Mouse (Mus musculus): ENCODE data around the gene Ankle2. TPM values are rescaled to one million over a fixed set of nuclear protein-coding genes. Genes with fewer than 3 reads are reported as not detected.

Ankle2 gene
- total and polyA plus RNA-seq, 2 experiments from 2014 or later, result 12.5 to 17.3 TPM

GRCm38 (mm10) chr5:110291649-110292048 lies 60.8 kb downstream of the Ankle2 start:
- no peak for ATAC-seq (ENCODE audit: insufficient read depth, low read depth)
- Histone ChIP-seq H3K27me3 (ENCODE audit: control insufficient read depth, insufficient read depth, low read length) (no peaks in the 10 kb centered on the region), H3K4me2 (ENCODE audit: low read depth, low read length) (no peak overlapping the region), H3K27ac (ENCODE audit: low read depth) (no peak overlapping the region), H3K9ac (replicated peaks; ENCODE audit: low read depth, low read length) (no peak overlapping the region), H3K36me3 (replicated peaks; ENCODE audit: control insufficient read depth, insufficient read depth, low read length) (peaks cover 47% of the 10 kb centered on the region), H3K9me3 (replicated peaks; ENCODE audit: control insufficient read depth, low read length) (no peaks in the 10 kb centered on the region), H3K4me1 (ENCODE audit: control insufficient read depth, insufficient read depth) (no peaks in the 10 kb centered on the region), H3K4me3 (ENCODE audit: low read depth, low read length) (no peak overlapping the region)
- WGBS, result 92% methylated on average over 1 of the region's 1 CpGs
- DNase-seq (ENCODE audit: low spot score), result no peak
- TF ChIP-seq CTCF (IDR thresholded peaks at IDR 0.05; ENCODE audit: low read depth) (no peak), EP300 (IDR thresholded peaks at IDR 0.05; ENCODE audit: low read depth) (no peak)

- TF ChIP-seq CTCF (IDR thresholded peaks at IDR 0.05; ENCODE audit: low read depth) (no peak), EP300 (IDR thresholded peaks at IDR 0.05; ENCODE audit: low read depth) (no peak)
- no peaks in the 10 kb centered on the region for H3K9me3 ChIP-seq (replicated peaks; ENCODE audit: control insufficient read depth, low read length)
- DNase-seq (ENCODE audit: low spot score) (no peak), ATAC-seq (ENCODE audit: insufficient read depth, low read depth) (no peak)
- no peaks in the 10 kb centered on the region for H3K27me3 ChIP-seq (ENCODE audit: control insufficient read depth, insufficient read depth, low read length)
- H3K4me3 ChIP-seq (ENCODE audit: low read depth, low read length), result no peak overlapping the region
- H3K4me2 ChIP-seq (ENCODE audit: low read depth, low read length), result no peak overlapping the region
- no peaks in the 10 kb centered on the region for H3K4me1 ChIP-seq (ENCODE audit: control insufficient read depth, insufficient read depth)
- no peak overlapping the region for H3K9ac ChIP-seq (replicated peaks; ENCODE audit: low read depth, low read length)
- no peak overlapping the region for H3K27ac ChIP-seq (ENCODE audit: low read depth)
- H3K36me3 ChIP-seq (replicated peaks; ENCODE audit: control insufficient read depth, insufficient read depth, low read length), result peaks cover 68% of the 10 kb centered on the region
- WGBS, result 87% methylated on average over 1 of the region's 1 CpGs
Measured at GRCm38 (mm10) chr5:110296637-110297036, 65.8 kb downstream of the Ankle2 start.

- H3K27me3 ChIP-seq (ENCODE audit: control insufficient read depth, insufficient read depth, low read length), result no peaks in the 10 kb centered on the region
- no peak overlapping the region for H3K27ac ChIP-seq (ENCODE audit: low read depth)
- TF ChIP-seq EP300 (IDR thresholded peaks at IDR 0.05; ENCODE audit: low read depth) (no peak), CTCF (IDR thresholded peaks at IDR 0.05; ENCODE audit: low read depth) (no peak)
- no peak for DNase-seq (ENCODE audit: low spot score)
- H3K4me1 ChIP-seq (ENCODE audit: control insufficient read depth, insufficient read depth), result no peaks in the 10 kb centered on the region
- WGBS, result 94% methylated on average over 2 of the region's 2 CpGs
- H3K4me2 ChIP-seq (ENCODE audit: low read depth, low read length), result no peak overlapping the region
- no peak for ATAC-seq (ENCODE audit: insufficient read depth, low read depth)
- no peaks in the 10 kb centered on the region for H3K9me3 ChIP-seq (replicated peaks; ENCODE audit: control insufficient read depth, low read length)
- H3K36me3 ChIP-seq (replicated peaks; ENCODE audit: control insufficient read depth, insufficient read depth, low read length), result peaks cover 70% of the 10 kb centered on the region
- no peak overlapping the region for H3K9ac ChIP-seq (replicated peaks; ENCODE audit: low read depth, low read length)
- no peak overlapping the region for H3K4me3 ChIP-seq (ENCODE audit: low read depth, low read length)
Measured at GRCm38 (mm10) chr5:110300591-110300990, 69.8 kb downstream of the Ankle2 start.

Other genes with a start within 250 kb of the Ankle2 start
- gene Zfp932, start 234.5 kb upstream of the Ankle2 start, total RNA-seq (2014; rRNA removed; ENCODE audit: low replicate concordance), result 0.73 and 2.5 TPM in 2 replicates
- gene Zfp932, start 234.5 kb upstream of the Ankle2 start, polyA plus RNA-seq (2015; fragmentation: Nextera tagmentation; extraction: Ambion mirVana), result 9.5 and 9.6 TPM in 2 replicates
- 0.12 TPM in 1 of 2 replicates, not detected in the other for gene Gm17655, start 158.5 kb upstream of the Ankle2 start, total RNA-seq (2014; rRNA removed; ENCODE audit: low replicate concordance)
- gene Gm17655, start 158.5 kb upstream of the Ankle2 start, polyA plus RNA-seq (2015; fragmentation: Nextera tagmentation; extraction: Ambion mirVana), result 1.4 and 1.8 TPM in 2 replicates
- 2.3 TPM in 1 of 2 replicates, not detected in the other for gene Gm35315, start 136.6 kb upstream of the Ankle2 start, total RNA-seq (2014; rRNA removed; ENCODE audit: low replicate concordance)
- 0.03 and 0.05 TPM in 2 replicates for gene Gm35315, start 136.6 kb upstream of the Ankle2 start, polyA plus RNA-seq (2015; fragmentation: Nextera tagmentation; extraction: Ambion mirVana)
- gene Plcxd1, start 131.0 kb upstream of the Ankle2 start, total RNA-seq (2014; rRNA removed; ENCODE audit: low replicate concordance), result not detected in 2 replicates
- gene Plcxd1, start 131.0 kb upstream of the Ankle2 start, polyA plus RNA-seq (2015; fragmentation: Nextera tagmentation; extraction: Ambion mirVana), result 0.26 and 0.29 TPM in 2 replicates
- gene Gtpbp6, start 122.8 kb upstream of the Ankle2 start, total RNA-seq (2014; rRNA removed; ENCODE audit: low replicate concordance), result 29.8 and 32.3 TPM in 2 replicates
- 13.9 and 14.2 TPM in 2 replicates for gene Gtpbp6, start 122.8 kb upstream of the Ankle2 start, polyA plus RNA-seq (2015; fragmentation: Nextera tagmentation; extraction: Ambion mirVana)
- 0.50 and 3.3 TPM in 2 replicates for gene Zfp605, start 120.9 kb upstream of the Ankle2 start, total RNA-seq (2014; rRNA removed; ENCODE audit: low replicate concordance)
- gene Zfp605, start 120.9 kb upstream of the Ankle2 start, polyA plus RNA-seq (2015; fragmentation: Nextera tagmentation; extraction: Ambion mirVana), result 2.1 and 2.4 TPM in 2 replicates
- 32.3 and 56.0 TPM in 2 replicates for gene Chfr, start 95.2 kb upstream of the Ankle2 start, total RNA-seq (2014; rRNA removed; ENCODE audit: low replicate concordance)
- 17.3 and 19.7 TPM in 2 replicates for gene Chfr, start 95.2 kb upstream of the Ankle2 start, polyA plus RNA-seq (2015; fragmentation: Nextera tagmentation; extraction: Ambion mirVana)
- gene Golga3, start 54.3 kb upstream of the Ankle2 start, total RNA-seq (2014; rRNA removed; ENCODE audit: low replicate concordance), result 10.1 and 17.6 TPM in 2 replicates
- 8.7 and 11.1 TPM in 2 replicates for gene Golga3, start 54.3 kb upstream of the Ankle2 start, polyA plus RNA-seq (2015; fragmentation: Nextera tagmentation; extraction: Ambion mirVana)
- 76.6 and 77.4 TPM in 2 replicates for gene Pgam5, start 38.9 kb downstream of the Ankle2 start, total RNA-seq (2014; rRNA removed; ENCODE audit: low replicate concordance)
- 37.6 and 39.6 TPM in 2 replicates for gene Pgam5, start 38.9 kb downstream of the Ankle2 start, polyA plus RNA-seq (2015; fragmentation: Nextera tagmentation; extraction: Ambion mirVana)
- gene Pxmp2, start 55.2 kb downstream of the Ankle2 start, total RNA-seq (2014; rRNA removed; ENCODE audit: low replicate concordance), result 32.5 and 113 TPM in 2 replicates
- gene Pxmp2, start 55.2 kb downstream of the Ankle2 start, polyA plus RNA-seq (2015; fragmentation: Nextera tagmentation; extraction: Ambion mirVana), result 48.4 and 48.6 TPM in 2 replicates
- gene Pole, start 55.3 kb downstream of the Ankle2 start, total RNA-seq (2014; rRNA removed; ENCODE audit: low replicate concordance), result 12.8 and 13.8 TPM in 2 replicates
- gene Pole, start 55.3 kb downstream of the Ankle2 start, polyA plus RNA-seq (2015; fragmentation: Nextera tagmentation; extraction: Ambion mirVana), result 3.6 and 4.8 TPM in 2 replicates
- gene P2rx2, start 112.2 kb downstream of the Ankle2 start, total RNA-seq (2014; rRNA removed; ENCODE audit: low replicate concordance), result not detected in 2 replicates
- not detected in 2 replicates for gene P2rx2, start 112.2 kb downstream of the Ankle2 start, polyA plus RNA-seq (2015; fragmentation: Nextera tagmentation; extraction: Ambion mirVana)
- gene Lrcol1, start 113.7 kb downstream of the Ankle2 start, total RNA-seq (2014; rRNA removed; ENCODE audit: low replicate concordance), result not detected in 2 replicates
- not detected in 2 replicates for gene Lrcol1, start 113.7 kb downstream of the Ankle2 start, polyA plus RNA-seq (2015; fragmentation: Nextera tagmentation; extraction: Ambion mirVana)
- gene Fbrsl1, start 217.5 kb downstream of the Ankle2 start, total RNA-seq (2014; rRNA removed; ENCODE audit: low replicate concordance), result 19.2 and 37.0 TPM in 2 replicates
- 6.8 and 7.6 TPM in 2 replicates for gene Fbrsl1, start 217.5 kb downstream of the Ankle2 start, polyA plus RNA-seq (2015; fragmentation: Nextera tagmentation; extraction: Ambion mirVana)

Data from heart, postnatal 0 days (tissue).